Mouse (Mus musculus): Measurements from ENCODE around the gene E330021D16Rik.

DNA sequence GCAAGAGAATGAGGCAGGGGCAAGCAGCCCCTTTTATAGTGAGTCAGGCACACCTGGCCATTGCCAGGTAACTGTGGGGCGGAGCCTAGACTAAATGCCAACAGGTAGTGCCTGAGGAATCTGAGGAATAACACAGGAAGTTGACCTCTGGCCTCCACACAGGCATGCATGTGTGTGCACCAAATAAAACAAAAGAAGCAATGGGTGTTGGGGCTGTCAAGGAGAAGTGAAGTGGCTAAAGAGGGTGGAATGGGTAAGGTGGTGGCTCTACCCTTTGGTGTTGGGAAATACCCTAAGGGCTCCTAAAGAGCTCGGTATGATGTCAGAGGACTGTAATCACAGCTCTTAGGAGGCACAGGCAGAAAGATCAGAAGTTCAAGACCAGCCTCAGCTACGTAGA lies 32.2 kb downstream of the E330021D16Rik start:
- TF ChIP-seq RCOR1 (conservative IDR thresholded peaks at IDR 0.05; ENCODE audit: low read depth, low read length) = no peak
- no peak for TF ChIP-seq POLR2AphosphoS2 (IDR thresholded peaks at IDR 0.05; ENCODE audit: low read depth, low read length)
- no peak for TF ChIP-seq CTCF (conservative IDR thresholded peaks at IDR 0.05 in 1 of 2, IDR thresholded peaks at IDR 0.05 in 1 of 2; ENCODE audit: low read depth in 2 of 2, low read length in 2 of 2)
- TF ChIP-seq MAFK (IDR thresholded peaks at IDR 0.05; ENCODE audit: insufficient replicate concordance, low read length) = no peak
- TF ChIP-seq CHD1 (IDR thresholded peaks at IDR 0.05; ENCODE audit: low read depth, low read length) = no peak
- TF ChIP-seq GABPA (IDR thresholded peaks at IDR 0.05; ENCODE audit: insufficient replicate concordance, low read depth, low read length) = no peak
- TF ChIP-seq EP300 (IDR thresholded peaks at IDR 0.05; ENCODE audit: low read length) = no peak
- TF ChIP-seq POLR2A (IDR thresholded peaks at IDR 0.05; ENCODE audit: low read depth, low read length) = no peak
- TF ChIP-seq MYC (IDR thresholded peaks at IDR 0.05; ENCODE audit: low read depth, low read length) = no peak
- no peak for TF ChIP-seq ZNF384 (IDR thresholded peaks at IDR 0.05; ENCODE audit: low read depth, low read length)
- TF ChIP-seq TBP (conservative IDR thresholded peaks at IDR 0.05; ENCODE audit: low read depth, low read length) = no peak
- TF ChIP-seq MAX (IDR thresholded peaks at IDR 0.05; ENCODE audit: low read length) = no peak
- no peak for TF ChIP-seq KAT2A (IDR thresholded peaks at IDR 0.05; ENCODE audit: insufficient replicate concordance, low read length)

Data from CH12.LX (cell line).